Mouse (Mus musculus): ENCODE measurements around the gene Cped1. TPM values are rescaled to one million over a fixed set of nuclear protein-coding genes. Genes with fewer than 3 reads are reported as not detected.
"Not testable (repeated sequence)": the region's sequence is repeated elsewhere in the genome, so short reads cannot be mapped to it uniquely, and the experiment has no call there.

The Cped1 gene
- polyA plus RNA-seq, 1 experiment from 2014 or later, result 0.60 TPM

- no peaks in the 10 kb centered on the region for H3K36me3 ChIP-seq (ENCODE audit: control insufficient read depth, insufficient read depth, low read length)
- no peaks in the 10 kb centered on the region for H3K4me1 ChIP-seq (ENCODE audit: control insufficient read depth, insufficient read depth, low read length)
- H3K4me3 ChIP-seq (ENCODE audit: low read depth, low read length), result no peak overlapping the region
- 88% methylated on average over 2 of the region's 2 CpGs for WGBS
- no peaks in the 10 kb centered on the region for H3K9me3 ChIP-seq (ENCODE audit: control insufficient read depth, low read length)
- no peak overlapping the region for H3K27ac ChIP-seq (ENCODE audit: low read depth, low read length)
- H3K9ac ChIP-seq (replicated peaks; ENCODE audit: low read depth, low read length), result no peak overlapping the region
- no peaks in the 10 kb centered on the region for H3K27me3 ChIP-seq (ENCODE audit: control insufficient read depth, insufficient read depth, low read length)
- H3K4me2 ChIP-seq (ENCODE audit: low read depth, low read length), result no peak overlapping the region
- no peak for ATAC-seq (ENCODE audit: low read depth)
These were observed 42.1 kb downstream of the Cped1 start for GRCm38 (mm10) chr6:22027854-22028253.

GRCm38 (mm10) chr6:22030381-22030780, 44.7 kb downstream of the Cped1 start:
- no peaks in the 10 kb centered on the region for H3K36me3 ChIP-seq (ENCODE audit: control insufficient read depth, insufficient read depth, low read length)
- H3K4me3 ChIP-seq (ENCODE audit: low read depth, low read length), result no peak overlapping the region
- no peaks in the 10 kb centered on the region for H3K9me3 ChIP-seq (ENCODE audit: control insufficient read depth, low read length)
- 86% methylated on average over 7 of the region's 7 CpGs for WGBS
- ATAC-seq (ENCODE audit: low read depth), result no peak
- H3K9ac ChIP-seq (replicated peaks; ENCODE audit: low read depth, low read length), result no peak overlapping the region
- H3K4me1 ChIP-seq (ENCODE audit: control insufficient read depth, insufficient read depth, low read length), result no peaks in the 10 kb centered on the region
- no peak overlapping the region for H3K4me2 ChIP-seq (ENCODE audit: low read depth, low read length)
- no peak overlapping the region for H3K27ac ChIP-seq (ENCODE audit: low read depth, low read length)
- H3K27me3 ChIP-seq (ENCODE audit: control insufficient read depth, insufficient read depth, low read length), result no peaks in the 10 kb centered on the region

- ATAC-seq (ENCODE audit: low read depth), result no peak
- Histone ChIP-seq H3K9me3 (ENCODE audit: control insufficient read depth, low read length) (no peaks in the 10 kb centered on the region), H3K4me1 (ENCODE audit: control insufficient read depth, insufficient read depth, low read length) (peaks cover 2% of the 10 kb centered on the region; the same call in 1 of the 2 replicates), H3K27ac (ENCODE audit: low read depth, low read length) (no peak overlapping the region), H3K9ac (replicated peaks; ENCODE audit: low read depth, low read length) (no peak overlapping the region), H3K4me3 (ENCODE audit: low read depth, low read length) (no peak overlapping the region), H3K4me2 (ENCODE audit: low read depth, low read length) (no peak overlapping the region), H3K27me3 (ENCODE audit: control insufficient read depth, insufficient read depth, low read length) (no peaks in the 10 kb centered on the region), H3K36me3 (ENCODE audit: control insufficient read depth, insufficient read depth, low read length) (no peaks in the 10 kb centered on the region)
- 72% methylated on average over 4 of the region's 4 CpGs for WGBS
These were observed 47.5 kb downstream of the Cped1 start for GRCm38 (mm10) chr6:22033188-22033587.

- H3K27me3 ChIP-seq (ENCODE audit: control insufficient read depth, insufficient read depth, low read length), result no peaks in the 10 kb centered on the region
- H3K4me1 ChIP-seq (ENCODE audit: control insufficient read depth, insufficient read depth, low read length), result peaks cover 2% of the 10 kb centered on the region; the same call in 1 of the 2 replicates
- H3K4me3 ChIP-seq (ENCODE audit: low read depth, low read length), result no peak overlapping the region
- no peak overlapping the region for H3K9ac ChIP-seq (replicated peaks; ENCODE audit: low read depth, low read length)
- no peaks in the 10 kb centered on the region for H3K9me3 ChIP-seq (ENCODE audit: control insufficient read depth, low read length)
- no peak overlapping the region for H3K27ac ChIP-seq (ENCODE audit: low read depth, low read length)
- H3K4me2 ChIP-seq (ENCODE audit: low read depth, low read length), result no peak overlapping the region
- WGBS, result 79% methylated on average over 6 of the region's 6 CpGs
- H3K36me3 ChIP-seq (ENCODE audit: control insufficient read depth, insufficient read depth, low read length), result no peaks in the 10 kb centered on the region
- no peak for ATAC-seq (ENCODE audit: low read depth)
These were observed 49.7 kb downstream of the Cped1 start for GRCm38 (mm10) chr6:22035408-22035807.

GRCm38 (mm10) chr6:22035895-22036294, 50.2 kb downstream of the Cped1 start:
- Histone ChIP-seq H3K36me3 (ENCODE audit: control insufficient read depth, insufficient read depth, low read length) (no peaks in the 10 kb centered on the region), H3K9ac (replicated peaks; ENCODE audit: low read depth, low read length) (no peak overlapping the region), H3K4me2 (ENCODE audit: low read depth, low read length) (no peak overlapping the region), H3K9me3 (ENCODE audit: control insufficient read depth, low read length) (no peaks in the 10 kb centered on the region), H3K27me3 (ENCODE audit: control insufficient read depth, insufficient read depth, low read length) (no peaks in the 10 kb centered on the region), H3K4me1 (ENCODE audit: control insufficient read depth, insufficient read depth, low read length) (peaks cover 2% of the 10 kb centered on the region; the same call in 1 of the 2 replicates), H3K27ac (ENCODE audit: low read depth, low read length) (no peak overlapping the region), H3K4me3 (ENCODE audit: low read depth, low read length) (no peak overlapping the region)
- ATAC-seq (ENCODE audit: low read depth), result no peak
- 84% methylated on average over 3 of the region's 3 CpGs for WGBS

- H3K36me3 ChIP-seq (ENCODE audit: control insufficient read depth, insufficient read depth, low read length), result no peaks in the 10 kb centered on the region
- H3K4me2 ChIP-seq (ENCODE audit: low read depth, low read length), result no peak overlapping the region
- ATAC-seq (ENCODE audit: low read depth), result no peak
- peaks cover 2% of the 10 kb centered on the region; the same call in 1 of the 2 replicates for H3K4me1 ChIP-seq (ENCODE audit: control insufficient read depth, insufficient read depth, low read length)
- no peak overlapping the region for H3K9ac ChIP-seq (replicated peaks; ENCODE audit: low read depth, low read length)
- H3K9me3 ChIP-seq (ENCODE audit: control insufficient read depth, low read length), result no peaks in the 10 kb centered on the region
- no peak overlapping the region for H3K27ac ChIP-seq (ENCODE audit: low read depth, low read length)
- no peaks in the 10 kb centered on the region for H3K27me3 ChIP-seq (ENCODE audit: control insufficient read depth, insufficient read depth, low read length)
- 81% methylated on average over 8 of the region's 8 CpGs for WGBS
- H3K4me3 ChIP-seq (ENCODE audit: low read depth, low read length), result no peak overlapping the region
These were observed 50.7 kb downstream of the Cped1 start for GRCm38 (mm10) chr6:22036396-22036795.

GRCm38 (mm10) chr6:22036911-22037310, 51.2 kb downstream of the Cped1 start:
- 0 out of 2 replicates have a peak, but pooled peaks have one; percentile 22 for ATAC-seq (ENCODE audit: low read depth)
- Histone ChIP-seq H3K36me3 (ENCODE audit: control insufficient read depth, insufficient read depth, low read length) (no peaks in the 10 kb centered on the region), H3K4me1 (ENCODE audit: control insufficient read depth, insufficient read depth, low read length) (peaks cover 2% of the 10 kb centered on the region; the same call in 1 of the 2 replicates), H3K9me3 (ENCODE audit: control insufficient read depth, low read length) (no peaks in the 10 kb centered on the region), H3K4me2 (ENCODE audit: low read depth, low read length) (no peak overlapping the region), H3K27me3 (ENCODE audit: control insufficient read depth, insufficient read depth, low read length) (no peaks in the 10 kb centered on the region), H3K9ac (replicated peaks; ENCODE audit: low read depth, low read length) (no peak overlapping the region), H3K27ac (ENCODE audit: low read depth, low read length) (no peak overlapping the region), H3K4me3 (ENCODE audit: low read depth, low read length) (no peak overlapping the region)
- WGBS, result 59% methylated on average over 1 of the region's 1 CpGs

GRCm38 (mm10) chr6:22037441-22038050, 51.8 kb downstream of the Cped1 start:
- 58% methylated on average over 4 of the region's 4 CpGs for WGBS
- Histone ChIP-seq H3K4me1 (ENCODE audit: control insufficient read depth, insufficient read depth, low read length) (peaks cover 2% of the 10 kb centered on the region; the same call in 1 of the 2 replicates), H3K9me3 (ENCODE audit: control insufficient read depth, low read length) (no peaks in the 10 kb centered on the region), H3K4me3 (ENCODE audit: low read depth, low read length) (no peak overlapping the region), H3K27ac (ENCODE audit: low read depth, low read length) (no peak overlapping the region), H3K27me3 (ENCODE audit: control insufficient read depth, insufficient read depth, low read length) (no peaks in the 10 kb centered on the region), H3K36me3 (ENCODE audit: control insufficient read depth, insufficient read depth, low read length) (no peaks in the 10 kb centered on the region), H3K9ac (replicated peaks; ENCODE audit: low read depth, low read length) (no peak overlapping the region), H3K4me2 (ENCODE audit: low read depth, low read length) (no peak overlapping the region)
- peak; percentile 69 for ATAC-seq (ENCODE audit: low read depth)

- not testable (repeated sequence) for H3K4me3 ChIP-seq (ENCODE audit: low read depth, low read length); H3K9ac ChIP-seq (replicated peaks; ENCODE audit: low read depth, low read length); H3K9me3 ChIP-seq (ENCODE audit: control insufficient read depth, low read length); H3K36me3 ChIP-seq (ENCODE audit: control insufficient read depth, insufficient read depth, low read length); H3K27ac ChIP-seq (ENCODE audit: low read depth, low read length); ATAC-seq (ENCODE audit: low read depth); H3K27me3 ChIP-seq (ENCODE audit: control insufficient read depth, insufficient read depth, low read length); H3K4me2 ChIP-seq (ENCODE audit: low read depth, low read length); H3K4me1 ChIP-seq (ENCODE audit: control insufficient read depth, insufficient read depth, low read length)
- 67% methylated on average over 7 of the region's 7 CpGs for WGBS
These were observed 54.0 kb downstream of the Cped1 start for GRCm38 (mm10) chr6:22039666-22040065.

Data from neural tube, embryonic 14.5 days (tissue).